Mouse (Mus musculus) limb, embryonic 10.5 days (tissue): ENCODE measurements around the gene Tet3. TPM values are rescaled to one million over a fixed set of nuclear protein-coding genes. Genes with fewer than 3 reads are reported as not detected.

Source experiments
- DNase-seq: peaks from one replicate; pipeline ENCODE4 v3.0.0-alpha.2; 2017; ENCODE audit warnings: low spot score
- H3K27ac ChIP-seq: fragments of 300-500 bp; sonication (generic); 2 replicates; pipeline ENCODE4 v1.5.1; 2016; ENCODE audit warnings: mild to moderate bottlenecking
- H3K27me3 ChIP-seq: fragments of 300-500 bp; sonication (generic); 2 replicates; pipeline ENCODE4 v1.6.1; 2016; ENCODE audit warnings: low read depth, mild to moderate bottlenecking; ENCODE audit not compliant: poor library complexity, severe bottlenecking
- H3K36me3 ChIP-seq: fragments of 300-500 bp; sonication (generic); 2 replicates; pipeline ENCODE4 v1.6.1; 2016; ENCODE audit warnings: mild to moderate bottlenecking, moderate library complexity
- H3K4me1 ChIP-seq: fragments of 300-500 bp; sonication (generic); 2 replicates; pipeline ENCODE4 v1.6.1; 2016
- H3K4me3 ChIP-seq: fragments of 300-500 bp; sonication (generic); 2 replicates; pipeline ENCODE4 v1.5.1; 2016; ENCODE audit warnings: mild to moderate bottlenecking, moderate library complexity
- H3K9me3 ChIP-seq: fragments of 300-500 bp; sonication (generic); replicated peaks from 2 replicates; pipeline ENCODE4 v1.6.1; 2016; ENCODE audit warnings: mild to moderate bottlenecking
- WGBS: fragments of 180-500 bp; shearing (Covaris S2); methylation state at CpG from one replicate; pipeline ENCODE4 v1.1.7; 2016; 5-methylcytosine and 5-hydroxymethylcytosine counted together
- polyA plus RNA-seq: library from polyadenylated mRNA; unstranded; fragments of >200 nt; fragmentation: Nextera tagmentation; extraction: Ambion mirVana; gene quantifications from 2 replicates; pipeline ENCODE4 v1.2.1, GENCODE M21; 2016

Tet3 gene
- polyA plus RNA-seq: 40.1 and 42.7 TPM in 2 replicates

GRCm38 (mm10) chr6:83459034-83459644 is at the start of gene Tet3:
Tet3 (minus strand) TSS chr6:83459084.
- 79% methylated on average over 4 of the region's 4 CpGs for WGBS
- DNase-seq: no peak
- no peaks in the 10 kb centered on the region for H3K9me3 ChIP-seq
- no peak within 1 kb of the TSS for H3K4me3 ChIP-seq
- 0 out of 2 replicates have a peak within 1 kb of the TSS, but pooled peaks have one; percentile 19 for H3K27ac ChIP-seq
- H3K36me3 ChIP-seq: peaks cover 6% of the 10 kb centered on the region; the same call in 1 of the 2 replicates
- peaks cover 52% of the 10 kb centered on the region for H3K4me1 ChIP-seq
- H3K27me3 ChIP-seq: no peaks in the 10 kb centered on the region

GRCm38 (mm10) chr6:83507168-83507546 is 48.3 kb upstream of the Tet3 start:
- peak overlapping the region; percentile 92 for H3K27ac ChIP-seq
- peak; percentile 32 for DNase-seq
- no peaks in the 10 kb centered on the region for H3K9me3 ChIP-seq

GRCm38 (mm10) chr6:83506258-83507167 is 47.6 kb upstream of the Tet3 start, which contains the start of gene Dguok:
Dguok (minus strand) TSS chr6:83506969.
- peak; percentile 98 for DNase-seq
- WGBS: under 1% methylated on average over 54 of the region's 54 CpGs
- Histone ChIP-seq H3K9me3 (no peaks in the 10 kb centered on the region), H3K27ac (peak within 1 kb of the TSS; percentile 92), H3K27me3 (no peaks in the 10 kb centered on the region), H3K4me1 (peaks cover 16% of the 10 kb centered on the region), H3K36me3 (peaks cover 3% of the 10 kb centered on the region; the same call in 1 of the 2 replicates), H3K4me3 (peak within 1 kb of the TSS; percentile 91)

More at GRCm38 (mm10) chr6:83507168-83507546, 48.3 kb upstream of the Tet3 start:
- Histone ChIP-seq H3K4me3 (peak overlapping the region; percentile 91), H3K36me3 (peaks cover 3% of the 10 kb centered on the region; the same call in 1 of the 2 replicates), H3K4me1 (peaks cover 16% of the 10 kb centered on the region), H3K27me3 (no peaks in the 10 kb centered on the region)
- WGBS: 34% methylated on average over 6 of the region's 6 CpGs

GRCm38 (mm10) chr6:83505554-83505953 is 46.7 kb upstream of the Tet3 start:
- H3K4me1 ChIP-seq: peaks cover 16% of the 10 kb centered on the region
- no peak for DNase-seq
- WGBS: 94% methylated on average over 4 of the region's 4 CpGs
- no peaks in the 10 kb centered on the region for H3K27me3 ChIP-seq
- no peaks in the 10 kb centered on the region for H3K9me3 ChIP-seq
- H3K27ac ChIP-seq: no peak overlapping the region
- peak overlapping the region; percentile 91 for H3K4me3 ChIP-seq
- H3K36me3 ChIP-seq: peaks cover 4% of the 10 kb centered on the region; the same call in 1 of the 2 replicates

GRCm38 (mm10) chr6:83503361-83503760 is 44.5 kb upstream of the Tet3 start:
- H3K36me3 ChIP-seq: peaks cover 17% of the 10 kb centered on the region; the same call in 1 of the 2 replicates
- no peaks in the 10 kb centered on the region for H3K9me3 ChIP-seq
- H3K4me1 ChIP-seq: peaks cover 16% of the 10 kb centered on the region
- 87% methylated on average over 3 of the region's 3 CpGs for WGBS
- no peak overlapping the region for H3K4me3 ChIP-seq
- H3K27ac ChIP-seq: no peak overlapping the region
- DNase-seq: no peak
- no peaks in the 10 kb centered on the region for H3K27me3 ChIP-seq

GRCm38 (mm10) chr6:83502656-83503055 is 43.8 kb upstream of the Tet3 start:
- H3K27ac ChIP-seq: no peak overlapping the region
- peaks cover 24% of the 10 kb centered on the region for H3K36me3 ChIP-seq
- no peak for DNase-seq
- H3K9me3 ChIP-seq: no peaks in the 10 kb centered on the region
- 82% methylated on average over 3 of the region's 3 CpGs for WGBS
- H3K4me3 ChIP-seq: no peak overlapping the region
- H3K4me1 ChIP-seq: peaks cover 14% of the 10 kb centered on the region
- no peaks in the 10 kb centered on the region for H3K27me3 ChIP-seq

GRCm38 (mm10) chr6:83501524-83502310 is 42.8 kb upstream of the Tet3 start:
- H3K4me3 ChIP-seq: no peak overlapping the region
- H3K27ac ChIP-seq: no peak overlapping the region
- H3K27me3 ChIP-seq: no peaks in the 10 kb centered on the region
- H3K4me1 ChIP-seq: peaks cover 8% of the 10 kb centered on the region
- no peak for DNase-seq
- peaks cover 30% of the 10 kb centered on the region for H3K36me3 ChIP-seq
- WGBS: 55% methylated on average over 9 of the region's 9 CpGs
- H3K9me3 ChIP-seq: no peaks in the 10 kb centered on the region

GRCm38 (mm10) chr6:83500462-83500861 is 41.6 kb upstream of the Tet3 start:
- 0 out of 2 replicates have a peak, but pooled peaks cover 3% of the 10 kb centered on the region for H3K4me1 ChIP-seq
- H3K36me3 ChIP-seq: peaks cover 38% of the 10 kb centered on the region
- 61% methylated on average over 3 of the region's 3 CpGs for WGBS
- no peaks in the 10 kb centered on the region for H3K9me3 ChIP-seq
- H3K4me3 ChIP-seq: no peak overlapping the region
- H3K27ac ChIP-seq: no peak overlapping the region
- no peak for DNase-seq
- H3K27me3 ChIP-seq: no peaks in the 10 kb centered on the region

- no peak for DNase-seq
- Histone ChIP-seq H3K4me3 (no peak overlapping the region), H3K9me3 (no peaks in the 10 kb centered on the region), H3K36me3 (peaks cover 44% of the 10 kb centered on the region), H3K4me1 (no peaks in the 10 kb centered on the region), H3K27ac (no peak overlapping the region), H3K27me3 (no peaks in the 10 kb centered on the region)
- 92% methylated on average over 10 of the region's 10 CpGs for WGBS
Observed at GRCm38 (mm10) chr6:83499078-83499477, 40.2 kb upstream of the Tet3 start.

- no peaks in the 10 kb centered on the region for H3K9me3 ChIP-seq
- 92% methylated on average over 22 of the region's 22 CpGs for WGBS
- H3K27ac ChIP-seq: no peak overlapping the region
- H3K4me1 ChIP-seq: no peaks in the 10 kb centered on the region
- H3K27me3 ChIP-seq: no peaks in the 10 kb centered on the region
- H3K4me3 ChIP-seq: no peak overlapping the region
- peaks cover 53% of the 10 kb centered on the region for H3K36me3 ChIP-seq
- DNase-seq: no peak
Observed at GRCm38 (mm10) chr6:83496753-83497710, 38.1 kb upstream of the Tet3 start.

- Histone ChIP-seq H3K4me1 (no peaks in the 10 kb centered on the region), H3K27ac (no peak overlapping the region), H3K36me3 (peaks cover 61% of the 10 kb centered on the region), H3K27me3 (no peaks in the 10 kb centered on the region), H3K9me3 (no peaks in the 10 kb centered on the region), H3K4me3 (no peak overlapping the region)
- WGBS: 90% methylated on average over 9 of the region's 9 CpGs
- DNase-seq: no peak
Observed at GRCm38 (mm10) chr6:83496009-83496752, 37.3 kb upstream of the Tet3 start.
